Mouse (Mus musculus) CD8-positive naive resting alpha-beta T cell, adult 2 months (primary cell): ENCODE measurements at regions not wholly inside any gene's neighbourhood (a gene's known extent, or its start where the extent isn't known, plus 50 kb on each side); places are given as distances from the start of the nearest gene placed in this dataset.
"Not testable (repeated sequence)": the region's sequence is repeated elsewhere in the genome, so short reads cannot be mapped to it uniquely, and the experiment has no call there.

Experiments used
- DNase-seq, 2 experiments: peaks; one replicate each; pipeline ENCODE4 v3.0.0; 2022; ENCODE audit warnings: low read depth in 2 of 2, low spot score in 2 of 2

DNA sequence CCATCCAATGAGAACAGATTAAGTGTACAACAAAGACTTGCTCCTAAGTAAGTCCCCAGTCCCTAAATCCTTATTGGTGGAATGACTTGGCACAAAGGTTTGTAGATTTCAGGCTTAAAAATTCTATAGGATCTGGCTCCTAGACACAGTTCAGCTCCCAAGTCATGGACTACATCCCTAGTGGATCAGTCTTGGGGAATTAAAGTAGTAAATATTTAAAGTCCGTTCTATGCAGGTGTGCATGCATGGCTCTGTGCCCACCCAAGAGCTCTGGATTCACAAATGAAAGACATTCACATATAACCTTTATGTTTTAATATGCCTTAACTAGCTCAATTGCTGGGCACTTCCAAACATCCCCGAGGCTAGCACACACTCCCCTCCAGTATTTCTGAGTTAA is 162.8 kb downstream of the Akr1d1 start:
- no peak for DNase-seq

DNA sequence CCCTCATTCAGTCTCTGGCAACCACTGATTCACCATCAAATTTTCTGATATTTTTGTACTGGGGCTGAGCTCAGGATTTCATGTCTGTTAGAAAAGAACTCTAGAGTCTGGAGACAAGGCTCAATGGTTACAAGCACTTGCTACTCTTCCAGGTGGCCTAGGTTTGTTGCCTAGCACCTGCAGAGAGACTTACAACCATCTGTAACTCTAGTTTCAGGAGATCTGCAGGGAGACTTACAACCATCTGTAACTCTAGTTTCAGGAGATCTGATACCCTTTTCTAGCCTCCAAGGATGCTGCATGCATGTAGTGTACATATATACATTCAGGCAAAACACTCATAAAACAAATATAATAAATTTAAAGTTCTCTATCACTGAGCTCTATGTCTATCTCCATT is 166.1 kb downstream of the Akr1d1 start:
- DNase-seq: no peak

DNA sequence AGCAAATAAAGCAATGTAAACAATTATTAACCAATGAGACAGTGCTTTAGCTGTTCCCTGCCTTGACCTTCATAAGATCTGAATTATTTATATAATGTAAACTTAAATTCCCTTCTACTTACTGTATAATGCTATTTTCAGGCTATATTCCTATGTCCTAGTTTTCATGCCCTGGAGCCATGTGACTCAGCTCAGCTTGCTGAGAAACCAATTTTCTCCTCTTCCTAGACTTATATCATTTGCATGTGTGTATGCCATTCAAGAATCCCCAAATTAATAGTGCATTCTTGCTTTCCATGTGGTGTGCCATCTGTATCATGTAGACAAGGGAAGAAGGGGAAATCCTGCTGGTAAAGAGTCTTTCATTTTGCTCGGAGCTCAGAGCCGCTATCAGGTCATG is 166.7 kb upstream of the Trim24 start:
- DNase-seq: no peak

DNA sequence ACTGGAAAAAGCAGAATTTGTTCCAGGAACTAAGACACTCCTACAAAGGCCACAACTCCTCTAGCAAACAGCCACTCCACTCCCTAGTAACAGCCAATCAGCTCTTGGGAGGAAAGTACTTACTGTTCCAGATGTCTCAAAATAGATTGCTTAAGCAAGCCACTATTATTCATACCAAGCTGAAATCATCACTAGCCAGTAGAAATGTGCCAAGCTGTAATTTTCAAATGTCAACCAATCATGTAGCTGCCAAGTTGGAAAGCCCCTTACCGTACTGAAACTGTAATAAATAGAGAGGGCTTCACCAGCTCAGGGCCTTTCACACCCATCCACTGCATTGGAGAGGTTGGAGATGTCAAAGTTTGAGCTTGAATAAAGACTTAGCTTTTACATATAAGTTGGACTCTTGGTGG is 164.9 kb upstream of the Trim24 start:
- no peak for DNase-seq

DNA sequence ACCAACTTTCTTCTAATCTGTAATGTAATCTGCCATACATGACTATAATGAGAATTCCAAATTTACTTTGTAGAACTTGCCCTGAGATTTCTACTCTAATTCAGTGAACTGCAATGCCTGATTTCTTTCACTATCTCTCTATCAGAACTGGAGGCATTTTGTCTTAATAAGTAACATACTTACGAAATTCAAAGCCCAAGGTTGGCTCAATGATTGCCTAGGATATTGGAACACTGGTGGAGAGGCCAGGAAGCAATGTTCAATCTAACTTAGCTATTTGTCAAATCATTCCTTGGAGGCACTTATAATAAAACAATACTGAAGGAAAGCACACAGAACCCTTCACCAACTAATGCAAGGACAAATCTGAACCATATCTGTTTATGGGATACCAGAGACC is 162.9 kb upstream of the Trim24 start:
- DNase-seq: not testable (repeated sequence)

DNA sequence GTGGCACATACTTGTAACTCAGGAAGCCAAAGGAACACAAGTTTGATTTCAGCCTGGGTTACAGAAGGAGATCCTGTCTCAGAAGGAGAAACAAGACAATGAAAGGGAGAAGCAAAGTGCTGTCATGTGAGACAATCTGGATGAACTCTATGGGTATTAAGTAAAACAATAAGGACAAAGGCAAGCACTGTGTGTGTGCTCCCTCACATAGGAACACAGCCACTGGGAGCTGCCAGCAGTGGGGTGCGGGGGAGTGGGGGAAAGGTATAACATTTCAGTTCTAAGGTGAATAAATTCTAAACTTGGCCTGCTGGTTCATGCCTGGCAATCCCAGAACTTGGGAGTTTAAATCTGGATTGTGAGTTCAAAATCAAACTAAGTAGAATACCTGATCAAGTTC is 158.8 kb upstream of the Trim24 start:
- no peak for DNase-seq

DNA sequence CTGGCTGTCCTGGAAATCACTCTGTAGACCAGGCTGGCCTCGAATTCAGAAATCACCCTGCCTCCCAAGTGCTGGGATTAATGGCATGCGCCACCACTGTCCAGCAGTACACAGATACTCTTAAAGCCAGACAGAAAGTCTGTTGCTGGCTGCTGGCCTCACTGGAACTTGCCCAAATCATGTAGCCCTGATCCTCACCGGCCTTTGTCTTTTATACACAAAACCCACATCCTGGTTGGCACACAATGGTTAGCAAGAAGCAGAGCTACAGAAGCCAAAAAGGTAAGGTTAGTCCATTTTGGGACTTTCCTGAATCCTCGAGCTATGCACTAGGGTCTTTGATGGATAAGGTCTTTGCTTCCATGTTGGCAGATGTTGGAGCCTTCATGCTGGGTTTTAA is 157.2 kb upstream of the Trim24 start:
- DNase-seq: no peak

DNA sequence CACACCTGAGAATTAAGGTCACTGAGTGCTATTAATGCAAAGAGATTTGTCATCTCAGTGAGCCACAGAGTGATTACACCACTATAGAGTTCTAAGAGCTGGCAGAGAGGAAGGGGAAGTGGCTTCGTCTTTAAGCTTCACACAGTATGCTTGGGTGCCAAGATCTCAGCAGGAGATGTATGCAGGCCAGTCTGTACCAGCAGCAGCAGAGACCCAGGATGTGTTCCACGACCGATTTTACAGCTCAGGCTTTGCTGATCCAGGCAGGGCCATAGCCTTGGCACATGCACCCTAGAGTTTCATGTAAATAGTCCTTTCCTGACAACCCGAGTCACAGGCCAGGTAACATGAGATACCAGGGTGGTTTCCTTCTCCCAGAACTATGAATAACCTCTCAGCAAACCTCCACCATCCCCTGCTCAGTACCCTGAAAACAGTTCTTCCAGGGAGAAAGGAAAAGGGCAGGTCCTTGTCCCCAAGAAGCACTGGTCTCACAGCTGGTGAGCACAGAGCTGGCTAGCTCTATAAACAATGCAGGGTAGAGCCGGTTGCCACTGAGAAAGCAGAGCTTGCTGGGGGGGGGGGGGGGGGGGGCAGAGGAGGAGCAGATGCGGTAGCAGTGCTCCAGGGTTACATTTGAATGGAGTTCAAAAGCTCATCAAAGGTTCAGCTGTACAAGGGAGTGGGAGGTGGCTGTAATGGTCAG is 156.2 kb upstream of the Trim24 start:
- peak; percentile 39 to 44 for DNase-seq

DNA sequence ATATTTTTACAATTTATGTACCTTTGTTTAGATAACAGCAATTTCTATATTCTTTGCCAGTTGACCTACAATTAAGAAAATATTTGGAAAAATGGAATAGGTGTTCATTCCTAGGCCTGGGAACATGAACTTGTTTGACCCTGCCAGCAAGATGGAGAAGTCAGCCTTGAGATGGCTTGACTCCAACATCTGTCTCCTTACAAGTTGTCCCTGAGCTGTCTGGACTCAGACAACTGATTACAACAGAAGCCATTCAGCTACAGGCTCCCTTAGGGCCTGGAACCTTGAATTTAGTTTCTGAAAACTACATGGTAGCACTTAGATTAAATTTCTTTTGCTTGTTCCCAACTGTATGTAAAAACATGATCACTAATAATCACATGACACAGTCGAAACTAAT is 148.9 kb upstream of the Trim24 start:
- no peak for DNase-seq

DNA sequence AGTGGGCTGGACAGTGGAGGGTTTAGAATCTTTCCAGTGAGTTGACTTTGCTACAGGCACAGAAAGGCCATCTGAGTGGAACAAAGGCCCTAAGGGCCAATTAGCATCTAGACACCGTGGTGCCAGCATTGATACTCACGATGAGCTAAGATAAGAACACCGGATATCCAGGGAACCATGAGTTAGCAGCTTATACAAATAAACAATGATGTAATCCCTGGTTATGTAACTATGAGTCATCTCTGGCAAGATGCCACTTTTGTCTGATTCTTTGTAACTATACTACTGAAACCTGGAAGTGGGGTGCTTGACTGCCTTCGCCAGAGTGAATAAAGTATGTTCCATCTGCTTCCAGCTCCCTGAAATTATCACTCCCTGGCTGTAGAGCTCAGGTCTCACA is 147.3 kb upstream of the Trim24 start:
- DNase-seq: no peak

DNA sequence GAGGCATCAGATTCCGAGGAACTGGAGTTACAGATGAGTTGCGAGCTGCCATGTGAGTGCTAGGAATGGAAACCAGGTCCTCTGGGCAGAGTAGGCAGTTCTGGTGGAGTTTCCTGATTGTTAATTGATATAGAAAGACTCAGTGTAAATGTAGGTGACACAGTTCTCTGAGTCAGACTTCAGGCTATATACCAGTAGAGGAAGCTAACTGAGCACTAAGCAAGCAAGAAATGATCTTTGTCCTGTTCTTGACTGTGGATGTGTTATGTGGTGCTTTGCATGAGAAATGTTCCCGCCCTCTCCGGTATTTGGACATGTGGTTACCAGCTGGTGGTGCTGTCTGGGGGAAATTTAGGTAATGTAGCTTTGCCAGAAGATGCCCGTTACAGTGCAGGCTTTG is 146.4 kb upstream of the Trim24 start:
- DNase-seq: no peak

DNA sequence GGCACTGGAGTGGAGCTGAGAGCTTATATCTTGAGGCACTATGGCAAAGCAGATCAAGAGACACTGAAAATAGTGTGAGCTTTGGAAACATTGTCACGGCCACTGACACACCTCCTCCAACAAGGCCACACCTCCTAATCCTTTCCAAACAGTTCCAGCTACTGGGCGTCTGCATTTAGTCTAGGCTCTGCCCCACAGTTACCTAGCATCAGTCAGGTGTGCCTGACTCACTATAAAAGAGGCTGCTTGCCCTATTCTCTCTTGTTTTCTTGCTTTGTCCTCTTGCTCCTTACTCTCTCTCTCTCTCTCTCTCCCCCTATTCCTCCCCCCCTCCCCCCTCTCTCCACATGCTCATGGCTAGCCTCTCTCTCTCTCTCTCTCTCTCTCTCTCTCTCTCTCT is 142.0 kb upstream of the Trim24 start:
- no peak for DNase-seq

DNA sequence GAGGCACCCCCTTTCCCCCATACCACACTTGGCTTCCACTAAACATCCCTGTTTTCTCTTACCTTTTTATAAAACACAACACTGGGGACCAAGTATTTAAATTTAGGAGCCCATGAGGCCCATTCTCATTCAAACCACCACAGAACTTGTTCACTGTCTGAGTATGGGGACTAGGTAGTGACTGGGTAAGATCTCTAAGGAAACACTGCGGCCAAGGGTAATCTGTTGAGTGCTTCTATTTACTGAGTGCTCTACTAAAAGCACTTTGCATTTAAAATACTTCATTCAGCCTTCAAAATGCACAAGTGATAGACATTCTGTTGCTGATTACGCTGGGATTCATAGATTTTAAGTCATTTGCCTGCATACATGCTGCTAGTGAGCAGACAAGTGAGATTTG is 141.4 kb upstream of the Trim24 start:
- DNase-seq: no peak

DNA sequence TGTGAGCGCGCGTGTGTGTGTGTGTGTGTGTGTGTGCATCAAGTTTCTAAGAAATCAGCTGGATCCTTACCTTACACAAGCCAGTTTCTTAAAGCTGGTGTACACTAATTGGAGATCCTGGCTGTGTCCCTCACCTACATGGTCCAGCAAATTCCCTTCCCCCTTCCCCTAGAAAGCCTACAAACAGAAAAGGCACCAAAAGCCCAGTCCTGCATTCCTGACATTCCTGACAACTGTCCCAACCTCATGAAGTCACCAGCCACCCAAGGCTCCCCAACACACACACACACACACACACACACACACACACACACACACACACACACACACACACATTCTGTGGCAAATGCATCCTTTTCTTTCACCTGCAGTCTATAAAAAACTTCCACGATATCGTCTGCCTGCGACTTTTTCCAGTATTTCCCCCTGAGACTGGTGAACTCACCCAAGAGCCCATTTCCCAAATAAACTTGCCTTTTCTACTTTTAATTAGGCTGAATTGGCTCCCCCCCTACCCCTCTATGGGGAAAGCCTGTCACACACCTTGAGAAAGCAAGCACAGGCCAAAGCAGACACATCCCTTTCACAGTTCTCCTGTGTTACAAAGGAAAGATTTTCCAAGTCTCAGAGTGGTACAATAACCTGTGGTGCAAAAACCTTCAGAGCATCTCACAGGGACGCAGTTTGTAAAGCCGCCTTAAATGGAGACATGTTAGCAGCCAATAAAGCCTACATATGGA is 139.9 kb upstream of the Trim24 start:
- no peak for DNase-seq

DNA sequence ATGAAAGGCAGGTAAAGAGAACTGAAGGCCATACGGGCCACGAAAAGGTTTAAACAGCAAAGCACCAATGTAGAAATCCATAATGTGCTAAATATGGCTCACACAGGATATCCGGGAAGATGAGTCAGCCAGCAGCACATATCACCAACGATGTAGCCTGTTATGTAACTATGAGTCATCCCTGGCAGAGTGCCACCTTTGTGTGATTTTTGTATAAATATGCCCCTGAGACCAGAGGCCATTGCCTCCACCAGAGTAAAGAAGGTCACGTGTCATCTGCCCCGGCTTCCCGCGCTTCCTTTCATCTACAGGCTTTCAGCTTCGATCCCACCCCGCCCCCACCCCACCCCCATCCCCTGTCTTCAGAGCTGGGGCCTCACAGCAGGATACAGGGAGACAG is 138.2 kb upstream of the Trim24 start:
- peak; percentile 76 to 84 for DNase-seq

DNA sequence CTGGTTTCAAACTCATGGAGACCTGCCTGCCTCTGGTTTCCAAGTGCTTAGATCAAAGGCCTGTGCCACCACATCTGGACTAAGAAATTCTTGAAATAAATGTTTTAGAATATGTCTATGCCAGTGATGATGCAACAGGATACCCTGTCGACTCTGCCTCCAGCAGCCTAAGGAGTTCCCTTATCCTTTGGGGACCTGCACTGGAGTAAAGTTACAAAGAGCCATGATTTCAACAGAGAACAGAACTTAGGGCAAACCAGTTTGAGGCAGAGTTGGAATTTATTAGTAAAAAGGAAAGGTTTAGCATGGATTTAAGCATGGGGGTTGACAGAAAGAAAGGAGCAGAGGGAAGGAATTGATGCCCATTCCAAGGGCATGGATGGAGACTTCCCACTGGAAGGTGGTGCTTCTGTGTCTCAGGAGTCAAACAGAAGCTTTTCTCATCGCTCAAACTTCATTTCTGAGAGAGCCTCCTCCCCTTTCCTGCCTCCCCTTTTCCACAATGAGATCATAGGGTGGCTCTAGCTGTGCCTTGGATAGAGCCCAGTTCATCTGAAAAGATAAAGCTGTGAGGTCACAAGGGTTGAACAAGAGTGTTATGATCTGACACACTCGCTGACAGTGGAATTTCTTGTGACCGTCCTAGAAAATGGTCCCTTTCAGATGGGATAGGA is 135.2 kb upstream of the Trim24 start:
- no peak for DNase-seq

DNA sequence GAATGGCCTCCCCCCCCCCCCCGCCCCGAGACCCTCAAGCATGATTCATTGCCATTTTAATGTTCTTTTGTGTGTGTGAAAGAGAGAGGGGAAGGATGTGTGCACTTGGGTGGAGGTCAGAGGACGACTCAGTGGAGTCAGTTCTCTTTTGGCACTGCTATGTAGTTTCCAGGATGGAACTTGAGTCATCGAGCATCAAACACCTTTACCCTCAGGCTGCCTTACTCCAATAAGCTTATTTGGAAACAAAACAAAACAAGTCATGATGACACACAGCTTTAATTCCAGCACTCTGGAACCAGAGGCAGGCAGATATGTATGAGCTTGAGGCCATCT is 134.7 kb upstream of the Trim24 start:
- DNase-seq: no peak

DNA sequence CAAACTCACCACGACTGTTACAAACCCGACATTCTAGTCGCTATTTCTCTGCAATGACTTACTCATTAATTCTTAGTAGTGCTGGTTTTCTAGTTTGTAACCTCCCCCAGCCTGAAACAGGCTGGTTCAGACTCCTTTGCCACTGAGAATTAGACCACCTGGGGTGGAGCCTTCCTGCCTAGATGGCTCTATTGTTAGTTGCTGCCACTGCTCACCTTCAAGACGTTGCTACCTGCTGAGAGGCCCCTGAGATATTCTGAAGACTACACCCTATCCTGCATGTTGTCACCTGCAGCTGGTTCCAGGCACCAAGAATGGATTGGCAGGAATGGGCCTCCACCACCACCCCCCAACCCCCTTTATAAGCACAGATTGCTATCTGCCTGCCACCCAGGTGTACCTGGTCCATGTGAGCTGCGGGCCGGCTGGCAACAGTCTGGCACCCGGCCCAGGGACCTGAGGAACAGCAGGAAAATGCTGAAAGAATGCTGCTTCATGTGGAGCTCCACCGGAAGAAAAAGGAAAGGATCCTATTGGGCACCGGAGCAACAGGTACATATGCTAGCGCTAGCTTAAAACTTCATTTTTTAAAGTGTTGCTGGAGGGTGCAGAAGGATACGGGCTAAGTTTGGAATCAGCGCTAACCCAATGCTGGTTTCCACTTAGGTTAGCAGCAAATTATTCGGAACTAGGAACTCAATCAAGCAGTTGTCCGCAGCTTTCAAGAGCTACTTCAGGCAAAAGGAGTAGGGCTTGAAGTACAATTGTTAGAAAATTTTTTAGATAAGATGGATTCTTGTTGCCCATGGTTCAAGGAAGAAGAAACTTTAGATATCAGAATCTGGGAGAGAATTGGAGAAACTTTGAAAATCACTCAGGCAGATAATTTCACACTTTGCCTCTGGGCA is 129.4 kb upstream of the Trim24 start:
- no peak for DNase-seq

DNA sequence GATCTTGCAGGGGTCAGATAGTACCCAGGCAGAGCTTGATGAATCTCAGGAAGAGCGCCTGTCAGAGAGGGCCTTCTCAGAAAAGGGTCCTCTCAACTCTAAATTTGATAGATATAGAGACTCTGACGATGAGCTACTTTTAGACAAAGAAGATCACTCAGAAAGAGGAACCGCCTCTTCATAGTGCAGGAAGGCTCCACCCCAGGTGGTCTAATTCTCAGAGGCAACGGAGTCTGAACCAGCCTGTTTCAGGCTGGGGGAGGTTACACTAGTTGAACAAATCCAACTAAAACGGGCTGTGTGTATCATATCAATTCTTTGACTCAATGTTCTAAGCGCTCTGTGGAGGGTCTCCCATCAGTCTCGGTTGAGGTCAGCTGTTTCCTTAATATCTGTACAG is 128.7 kb upstream of the Trim24 start:
- not testable (repeated sequence) for DNase-seq

DNA sequence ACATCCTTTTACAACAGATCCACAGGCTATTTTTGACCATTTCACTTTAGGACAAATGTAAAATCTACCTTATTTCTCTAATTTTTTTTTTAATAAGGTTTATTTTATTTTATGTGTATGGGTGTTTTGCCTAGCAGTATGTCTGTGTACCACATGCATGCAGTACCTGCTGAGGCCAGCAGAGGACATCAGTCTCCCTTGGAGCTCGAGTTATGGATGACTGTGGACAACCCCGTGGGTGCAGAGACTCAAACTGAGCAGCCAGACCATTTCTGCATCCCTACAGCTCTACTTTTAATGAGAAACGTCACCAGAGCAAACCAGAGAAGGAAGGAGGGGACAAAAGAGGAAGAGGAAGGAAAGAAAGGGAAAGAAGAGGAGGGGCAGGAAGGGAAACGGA is 125.9 kb upstream of the Trim24 start:
- DNase-seq: no peak

DNA sequence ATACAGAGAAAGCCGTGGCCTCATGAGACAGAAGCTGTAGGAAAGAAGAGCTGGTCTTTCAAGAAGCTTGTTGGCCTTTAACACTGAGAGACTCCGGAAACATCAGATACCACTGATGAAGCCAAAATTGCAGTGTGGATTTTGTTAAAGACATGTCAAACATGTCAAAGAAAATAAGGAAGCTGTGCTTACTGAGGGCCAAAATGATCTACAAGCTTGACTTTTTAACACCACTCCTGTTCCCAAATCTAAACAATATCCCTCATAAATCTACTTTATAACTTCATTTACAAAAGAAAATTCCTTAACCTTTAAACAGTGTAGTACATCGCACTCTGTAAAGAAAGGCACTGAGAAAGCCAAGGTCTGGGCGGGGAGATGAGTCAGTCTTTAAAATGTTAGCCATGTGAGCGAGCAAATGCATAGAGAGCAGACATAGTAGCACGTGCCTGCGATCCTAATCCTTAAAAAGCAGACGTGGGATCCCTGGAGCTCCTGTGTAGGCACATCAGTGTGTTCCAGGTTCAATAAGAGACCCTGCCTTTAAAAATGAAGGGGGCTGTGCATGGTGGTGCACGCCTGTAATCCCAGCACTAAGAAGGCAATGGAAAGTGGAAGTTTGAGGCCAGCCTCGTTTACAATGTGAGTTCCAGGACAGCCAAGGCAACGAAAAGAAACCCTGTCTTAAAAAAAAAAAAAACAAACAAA is 125.1 kb upstream of the Trim24 start:
- DNase-seq: no peak
